Mouse (Mus musculus) liver, adult (tissue): ENCODE results near the gene Tbx15.

Experiments used
- GATA4 ChIP-seq: IDR thresholded peaks from 2 replicates; pipeline ENCODE4 v1.6.1; 2014; ENCODE audit warnings: mild to moderate bottlenecking, low read length; ENCODE audit not compliant: insufficient replicate concordance

Gene Tbx15

GRCm38 (mm10) chr3:99256366-99256750 is 16.2 kb downstream of the Tbx15 start:
- TF ChIP-seq GATA4: no peak

- no peak for TF ChIP-seq GATA4
Observed at GRCm38 (mm10) chr3:99256766-99257165, 16.6 kb downstream of the Tbx15 start.

- TF ChIP-seq GATA4: no peak
Observed at GRCm38 (mm10) chr3:99257586-99258577, 17.7 kb downstream of the Tbx15 start.

GRCm38 (mm10) chr3:99259741-99260270 is 19.6 kb downstream of the Tbx15 start:
- TF ChIP-seq GATA4: no peak

GRCm38 (mm10) chr3:99260395-99260794 is 20.2 kb downstream of the Tbx15 start:
- TF ChIP-seq GATA4: no peak

GRCm38 (mm10) chr3:99261371-99261791 is 21.2 kb downstream of the Tbx15 start:
- TF ChIP-seq GATA4: no peak

- no peak for TF ChIP-seq GATA4
Observed at GRCm38 (mm10) chr3:99261986-99262385, 21.8 kb downstream of the Tbx15 start.

GRCm38 (mm10) chr3:99263471-99263903 is 23.3 kb downstream of the Tbx15 start:
- TF ChIP-seq GATA4: no peak

GRCm38 (mm10) chr3:99264695-99265094 is 24.5 kb downstream of the Tbx15 start:
- no peak for TF ChIP-seq GATA4

GRCm38 (mm10) chr3:99266752-99267303 is 26.6 kb downstream of the Tbx15 start:
- TF ChIP-seq GATA4: no peak

GRCm38 (mm10) chr3:99277973-99278580 is 37.9 kb downstream of the Tbx15 start:
- TF ChIP-seq GATA4: no peak

- no peak for TF ChIP-seq GATA4
Observed at GRCm38 (mm10) chr3:99279718-99280117, 39.5 kb downstream of the Tbx15 start.

GRCm38 (mm10) chr3:99281453-99281852 is 41.3 kb downstream of the Tbx15 start:
- no peak for TF ChIP-seq GATA4

GRCm38 (mm10) chr3:99288302-99288701 is 48.1 kb downstream of the Tbx15 start:
- no peak for TF ChIP-seq GATA4

- no peak for TF ChIP-seq GATA4
Observed at GRCm38 (mm10) chr3:99290064-99290702, 50.0 kb downstream of the Tbx15 start.
